Mouse (Mus musculus) adrenal gland, postnatal 4 days (tissue): ENCODE data around the gene Mid1. TPM values are rescaled to one million over a fixed set of nuclear protein-coding genes. Genes with fewer than 3 reads are reported as not detected.

Source experiments
- DNase-seq, 2 experiments: peaks; one replicate each; pipeline ENCODE4 v3.0.0; 2021 to 2022; ENCODE audit warnings: low spot score in 2 of 2, mixed read lengths in 2 of 2
- total RNA-seq, 2 experiments: library from RNA; stranded (reverse); gene quantifications; 2 replicates each; pipeline ENCODE4 v1.2.3; 2021

The Mid1 gene
- total RNA-seq, 2 experiments from 2014 or later = 22.7 to 35.3 TPM

DNA sequence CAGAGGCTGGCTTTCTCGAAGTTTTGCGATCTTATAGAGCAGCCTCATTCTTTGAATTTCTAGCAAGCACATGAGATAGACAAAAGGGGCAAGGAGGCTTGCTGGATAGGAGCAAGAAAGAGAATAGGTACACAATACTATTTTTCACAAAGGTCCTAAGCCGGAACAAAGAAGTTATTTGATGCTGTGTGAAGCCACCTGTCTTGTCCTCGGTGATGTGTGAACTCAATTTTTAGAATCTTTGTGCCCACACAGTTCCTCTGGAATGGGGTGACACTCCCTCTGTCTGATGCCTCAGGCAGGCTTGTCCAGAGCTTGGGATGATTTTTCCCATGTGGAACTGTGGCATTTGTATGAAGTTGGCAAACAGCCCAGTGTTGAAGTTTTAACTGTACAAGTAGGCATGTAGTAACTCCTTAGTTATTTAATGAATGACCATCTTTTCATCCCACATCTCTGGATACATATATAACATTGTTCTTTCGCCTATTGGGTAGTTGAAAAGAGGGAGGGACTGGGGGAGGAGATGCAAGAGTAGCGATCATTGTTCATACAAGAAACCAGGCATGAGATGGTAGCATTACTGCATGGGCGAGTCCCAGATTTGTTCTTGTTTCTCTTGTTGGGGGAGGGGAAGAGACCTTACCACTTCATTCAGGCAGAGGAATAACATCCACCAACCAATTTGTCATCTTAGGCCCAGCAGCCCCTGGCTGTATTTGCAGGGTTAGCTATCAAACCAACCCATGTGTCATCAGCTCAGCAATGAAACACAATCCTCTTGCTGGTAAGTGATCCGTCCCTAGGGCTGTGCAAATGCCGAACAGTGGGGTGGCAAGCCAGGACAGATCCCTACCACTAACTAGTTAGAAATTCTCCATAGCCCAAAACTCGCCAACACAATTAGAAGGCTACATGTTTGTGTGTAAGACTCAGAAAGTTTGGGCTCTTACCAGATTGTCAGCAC lies 196.5 kb downstream of the Mid1 start:
- no peak for DNase-seq

DNA sequence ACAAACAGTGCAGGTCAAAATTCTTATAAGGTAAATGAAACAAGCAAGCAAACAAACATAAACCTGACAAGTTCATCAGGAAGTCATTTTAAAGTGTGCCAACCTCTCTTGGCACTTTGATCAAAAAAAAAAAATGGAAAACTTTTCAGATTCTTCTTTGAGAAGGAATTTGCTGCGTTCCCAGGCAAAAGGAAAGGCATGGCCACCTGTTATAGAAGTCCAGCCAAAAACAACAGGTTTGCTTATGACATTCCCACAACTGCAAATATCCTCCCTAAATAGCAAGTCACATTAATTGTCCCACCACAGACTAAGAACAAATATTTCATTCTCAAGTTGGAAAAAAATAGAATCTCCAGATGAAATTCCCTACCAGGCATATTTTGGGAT lies 197.2 kb downstream of the Mid1 start:
- DNase-seq = no peak

DNA sequence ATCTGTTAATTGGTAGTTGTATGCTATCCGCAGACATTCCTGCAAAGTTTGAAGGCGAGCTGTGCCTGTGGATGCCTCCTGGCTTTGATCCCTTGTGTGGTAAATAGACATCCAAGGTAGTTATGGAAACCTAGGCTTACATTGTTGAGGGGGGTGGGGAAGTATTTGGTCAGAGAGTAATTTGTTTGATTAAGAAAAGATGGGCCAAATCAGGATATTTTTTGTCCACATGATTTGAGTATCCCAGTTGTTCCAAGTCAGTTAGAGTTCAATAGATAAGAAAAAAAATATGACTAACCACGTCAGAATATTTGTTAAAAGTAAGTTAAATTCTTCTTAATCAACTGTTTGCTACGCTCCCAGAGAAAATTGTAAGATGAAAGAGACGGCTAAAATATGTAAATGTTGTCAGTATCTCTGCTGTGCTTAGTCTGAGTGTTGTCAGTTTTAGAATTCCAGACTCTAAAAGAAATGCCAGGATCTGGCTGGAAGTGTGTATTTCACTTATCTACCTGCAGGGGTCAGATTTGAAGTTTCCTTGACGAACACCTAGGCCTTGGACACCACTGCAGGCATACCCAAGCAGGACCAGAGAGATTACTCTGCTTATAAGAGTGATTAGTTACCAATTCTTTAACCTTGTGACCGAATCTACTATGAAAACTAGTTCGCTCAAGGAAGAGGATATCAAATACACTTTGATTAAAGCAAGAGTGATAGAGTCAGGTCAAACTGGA lies 198.7 kb downstream of the Mid1 start:
- DNase-seq = no peak

DNA sequence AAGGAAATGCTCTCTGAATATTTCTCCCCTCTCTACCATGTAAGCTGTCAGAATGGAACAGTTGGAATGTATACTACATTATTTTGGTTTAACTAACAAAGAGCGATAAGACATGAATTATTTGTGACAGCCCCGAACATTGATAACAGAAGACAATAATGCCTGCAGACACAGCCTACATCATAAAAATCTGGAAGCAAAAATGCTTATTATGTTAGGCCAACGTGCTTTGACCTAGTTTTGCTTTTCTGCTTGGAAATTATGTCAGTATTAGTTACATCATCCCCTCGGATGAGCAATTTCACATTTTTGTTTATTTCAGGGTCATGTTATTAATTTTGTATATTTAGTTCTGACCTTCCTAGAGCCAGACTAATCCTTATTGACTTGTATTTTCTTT lies 205.5 kb downstream of the Mid1 start:
- DNase-seq = no peak

GRCm38 (mm10) chrX:169892100-169892499 lies 207.1 kb downstream of the Mid1 start:
- no peak for DNase-seq

DNA sequence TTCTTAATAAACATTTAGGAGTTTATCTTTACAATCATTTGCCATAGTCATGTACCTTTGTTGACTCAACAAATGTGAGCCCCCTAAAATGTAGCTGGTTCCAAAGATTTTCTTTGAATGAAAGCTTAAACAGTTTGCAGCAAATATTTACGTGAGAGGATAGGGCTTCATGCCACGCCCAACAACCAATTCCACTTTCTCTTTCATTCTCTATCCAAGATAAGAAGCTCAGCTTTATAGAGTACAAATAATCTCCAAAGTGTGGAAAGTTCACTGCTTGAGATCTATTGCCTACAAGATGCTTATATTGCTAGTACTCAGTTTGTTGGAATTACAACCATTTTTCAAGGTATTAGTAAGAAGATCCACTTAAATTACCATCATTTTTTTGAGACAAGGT lies 207.6 kb downstream of the Mid1 start:
- no peak for DNase-seq

DNA sequence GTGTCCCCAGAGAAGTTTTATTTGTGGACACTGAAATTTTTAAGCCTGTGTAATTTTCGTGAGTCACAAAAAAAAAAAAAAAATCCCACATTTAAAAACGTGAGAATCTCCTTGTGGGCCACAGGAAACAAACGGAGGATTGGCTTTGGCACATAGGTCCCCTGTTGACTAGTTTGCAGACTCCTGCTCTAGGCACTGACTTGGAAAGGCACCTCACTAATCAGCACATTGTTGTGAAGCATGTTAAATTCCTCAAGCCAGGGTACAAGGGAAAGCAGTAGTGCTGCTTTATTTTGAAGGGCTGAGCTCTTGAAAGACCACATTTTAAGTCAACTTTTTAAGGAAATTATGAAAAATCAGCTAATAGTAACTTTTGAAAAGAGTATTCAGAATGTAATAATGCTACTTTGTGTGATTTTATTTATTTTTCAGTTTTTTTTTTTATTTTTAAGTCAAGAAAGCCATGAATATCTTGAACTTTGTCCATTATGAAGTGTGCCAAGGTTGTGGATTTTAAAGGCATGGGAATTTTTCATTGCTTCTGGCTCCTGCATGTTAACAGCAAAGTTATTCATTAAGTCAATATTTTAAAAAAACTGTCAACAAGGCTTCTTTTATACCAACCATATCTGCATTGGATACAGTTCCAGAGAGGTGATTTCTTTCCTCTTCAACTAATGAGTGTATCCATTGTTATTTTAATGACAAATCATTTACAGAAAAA lies 214.4 kb downstream of the Mid1 start:
- DNase-seq = no peak

- DNase-seq = no peak
Observed at GRCm38 (mm10) chrX:169902860-169903259, 217.9 kb downstream of the Mid1 start.

GRCm38 (mm10) chrX:169903656-169904055 lies 218.7 kb downstream of the Mid1 start:
- no peak for DNase-seq

DNA sequence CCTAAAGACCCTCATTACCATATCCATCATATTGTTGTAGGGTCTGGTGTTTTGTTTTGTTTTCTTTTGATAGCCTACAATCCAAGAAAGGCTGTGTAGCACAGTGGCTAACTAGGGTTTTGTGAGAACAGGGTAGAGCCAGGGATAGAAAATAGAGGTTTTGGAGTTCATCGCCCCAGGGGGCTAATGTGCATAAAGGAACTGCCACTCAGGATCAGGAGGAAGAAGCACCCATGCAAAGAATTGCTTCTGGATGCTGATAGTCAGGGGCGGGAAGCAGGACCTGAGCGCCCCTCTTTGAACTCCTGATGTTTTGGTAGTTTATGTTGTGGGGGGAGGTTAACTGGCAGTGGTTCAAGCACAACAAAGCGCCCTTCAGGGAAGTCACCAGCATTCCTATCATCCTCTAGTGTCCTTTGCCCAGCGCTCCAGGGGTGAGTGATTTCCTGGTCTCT lies 221.1 kb downstream of the Mid1 start:
- DNase-seq = no peak

DNA sequence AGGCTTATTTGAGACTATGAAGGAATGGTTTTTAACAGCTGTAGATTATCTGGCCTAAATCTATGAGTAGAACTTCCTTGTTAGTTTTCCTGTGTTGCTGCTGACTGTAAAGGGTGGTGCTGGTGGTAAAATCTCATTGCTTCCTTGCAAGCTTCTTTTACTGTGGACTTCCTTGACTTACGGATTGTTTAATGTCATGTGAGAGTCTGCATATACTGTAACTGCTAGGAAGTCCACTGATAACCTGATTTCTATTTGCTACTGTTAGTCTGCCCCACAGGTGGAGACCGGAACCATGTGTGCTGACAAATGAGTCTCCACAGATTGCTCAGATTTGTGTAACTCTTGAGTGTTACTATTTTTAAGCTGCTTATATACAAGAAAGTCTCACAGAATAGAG lies 224.9 kb downstream of the Mid1 start:
- DNase-seq = no peak

- DNase-seq = no peak
Observed at GRCm38 (mm10) chrX:169915738-169916137, 230.7 kb downstream of the Mid1 start.

DNA sequence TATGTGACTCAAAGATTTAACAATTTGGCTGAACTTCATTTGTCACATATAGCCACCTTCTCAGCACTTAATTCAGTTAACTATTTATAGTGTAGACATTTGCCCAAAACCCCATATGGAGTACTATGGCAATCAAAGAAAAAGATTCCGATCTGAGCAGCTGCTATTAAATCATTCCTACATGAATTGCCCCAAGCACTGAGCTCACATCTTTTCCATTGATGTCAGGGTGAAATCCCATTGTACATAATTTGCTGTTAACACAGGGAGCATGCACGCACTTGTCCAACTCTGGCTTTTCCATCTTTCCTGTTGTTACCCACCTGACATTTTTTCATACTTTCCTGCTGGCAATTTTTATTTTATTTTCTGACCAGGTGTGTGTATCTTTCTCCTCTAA lies 237.5 kb downstream of the Mid1 start:
- no peak for DNase-seq

DNA sequence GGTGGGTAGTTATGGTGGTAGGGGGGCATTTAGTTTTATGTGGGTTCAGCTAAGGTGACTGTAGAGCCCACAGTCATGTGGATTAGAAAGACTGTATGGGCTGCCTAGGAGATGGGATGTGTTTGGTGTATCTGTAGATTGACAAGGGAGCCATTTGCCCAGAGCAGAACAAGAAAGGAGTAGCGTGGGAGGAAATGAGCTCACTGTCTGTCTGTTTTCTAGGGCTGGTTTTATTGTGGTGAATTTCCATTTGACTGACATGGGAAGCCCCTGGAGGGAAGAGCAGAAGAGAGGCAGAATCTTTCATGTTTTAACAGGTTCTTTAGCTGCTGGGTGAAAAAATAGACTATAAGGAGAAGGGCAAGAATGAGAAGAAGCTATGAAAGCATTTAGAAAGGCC lies 238.4 kb downstream of the Mid1 start:
- no peak for DNase-seq

- DNase-seq = no peak
Observed at GRCm38 (mm10) chrX:169925600-169925999, 240.6 kb downstream of the Mid1 start.

- no peak for DNase-seq
Observed at GRCm38 (mm10) chrX:169927110-169927817, 242.3 kb downstream of the Mid1 start.

DNA sequence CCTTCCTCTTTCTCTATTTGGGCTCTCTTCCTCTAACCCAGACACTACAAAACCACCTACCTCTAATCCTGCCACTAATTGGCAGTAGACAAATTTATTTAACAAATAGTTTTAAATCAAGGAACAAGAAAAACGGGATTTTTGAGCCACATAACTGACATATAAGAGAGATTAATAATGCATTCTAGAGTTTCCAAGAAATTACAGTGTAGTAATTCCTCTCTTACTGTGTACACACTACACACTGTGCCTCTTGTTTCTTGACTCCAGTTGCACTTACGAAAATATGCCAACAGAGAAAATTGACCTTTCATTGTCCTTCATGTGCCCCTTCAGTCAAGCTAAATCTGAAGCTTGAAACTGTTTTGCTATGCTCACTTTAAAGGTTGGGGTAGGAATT lies 245.9 kb downstream of the Mid1 start:
- DNase-seq = no peak

DNA sequence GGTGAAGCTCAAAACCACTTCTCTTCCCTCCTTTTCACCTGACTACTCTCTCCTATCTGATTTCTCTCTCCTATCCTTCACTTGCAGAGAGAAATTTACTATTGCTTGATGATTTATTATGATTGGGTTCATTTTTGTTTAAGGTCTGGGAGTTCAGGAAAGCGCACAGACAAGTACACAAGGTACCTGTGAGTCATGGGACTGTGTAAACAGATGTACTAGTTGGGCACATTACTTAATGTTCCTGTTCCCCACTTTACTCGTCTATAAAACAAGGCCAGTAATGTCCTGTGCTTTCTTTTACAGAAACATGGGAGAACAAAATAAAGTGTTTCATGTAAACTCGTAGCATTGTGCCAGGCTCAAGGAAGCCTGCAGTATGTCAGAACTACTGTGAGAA lies 248.2 kb downstream of the Mid1 start:
- DNase-seq = no peak

DNA sequence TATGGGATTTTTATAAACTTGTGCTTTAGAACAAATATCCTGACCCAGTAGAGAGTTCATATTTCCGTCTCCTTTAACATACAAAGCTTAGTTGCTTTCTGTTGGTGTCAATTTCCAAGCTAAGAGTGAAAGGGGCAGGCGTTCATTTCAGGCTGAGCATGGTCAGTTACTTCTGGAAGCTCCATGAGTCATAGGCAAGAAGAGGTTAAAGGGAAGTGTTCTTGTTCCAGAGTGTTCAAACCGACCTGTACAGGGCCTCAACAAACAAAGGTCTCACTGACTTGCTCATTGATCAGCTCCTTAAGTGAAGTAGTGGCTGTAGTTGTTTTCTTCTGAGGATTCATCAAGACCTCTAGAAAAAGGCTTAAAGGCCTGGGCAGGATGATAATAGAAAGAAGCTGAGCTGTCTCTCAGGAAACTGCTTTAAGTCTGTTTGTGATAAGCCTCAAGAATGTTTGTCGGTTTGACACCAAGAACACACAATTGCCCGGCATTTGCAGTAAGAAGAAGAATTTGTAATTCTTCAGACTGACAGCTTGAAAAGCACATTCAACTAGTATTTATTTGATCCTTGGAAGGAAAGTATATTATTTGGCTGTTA lies 252.2 kb downstream of the Mid1 start:
- no peak for DNase-seq

DNA sequence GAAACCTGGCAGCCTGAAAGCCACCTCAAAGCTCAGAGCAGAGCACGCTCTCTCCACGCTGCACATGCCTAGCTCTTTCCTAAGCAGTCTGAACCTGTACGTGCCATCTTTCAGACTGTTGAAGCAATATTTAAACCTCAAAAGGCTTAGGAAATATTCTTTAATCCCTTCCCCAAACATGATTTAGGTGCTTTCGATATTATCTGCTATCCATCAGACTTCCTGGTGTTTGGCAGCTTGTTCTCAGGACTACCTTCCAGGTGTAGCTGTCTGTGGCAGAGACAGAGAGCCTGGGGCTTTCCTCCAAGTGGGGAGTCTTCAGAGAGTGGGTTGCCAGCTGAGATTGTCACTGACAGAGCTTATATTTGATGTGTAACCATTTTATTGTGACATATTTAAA lies 255.5 kb downstream of the Mid1 start:
- DNase-seq = no peak

DNA sequence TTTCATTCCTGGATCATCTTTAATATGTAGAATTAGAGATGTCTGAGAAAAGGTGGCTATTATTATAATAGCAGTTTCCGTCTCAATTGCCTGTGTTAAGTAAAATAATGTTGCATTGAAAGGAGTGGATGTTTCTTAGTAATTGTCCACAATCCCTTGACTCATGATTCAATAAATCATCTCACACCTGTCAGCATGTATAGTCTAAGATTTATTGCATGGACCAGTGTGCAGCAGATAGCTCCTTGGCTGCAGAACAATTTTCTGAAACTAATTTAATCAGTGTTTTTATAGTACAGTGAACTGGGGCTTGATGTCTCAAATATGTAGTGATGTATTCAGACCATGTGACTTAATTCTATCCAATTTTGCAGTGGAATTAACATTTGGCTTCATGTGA lies 265.6 kb downstream of the Mid1 start:
- DNase-seq = no peak
